Mouse (Mus musculus): Measurements from ENCODE around the gene Fam136a. TPM values are rescaled to one million over a fixed set of nuclear protein-coding genes. Genes with fewer than 3 reads are reported as not detected.
A peak's percentile ranks its signal among the peaks of the same experiment; 100 is the strongest.

Gene Fam136a
- total and polyA plus RNA-seq, 3 experiments: 152 to 339 (median 160) TPM

DNA sequence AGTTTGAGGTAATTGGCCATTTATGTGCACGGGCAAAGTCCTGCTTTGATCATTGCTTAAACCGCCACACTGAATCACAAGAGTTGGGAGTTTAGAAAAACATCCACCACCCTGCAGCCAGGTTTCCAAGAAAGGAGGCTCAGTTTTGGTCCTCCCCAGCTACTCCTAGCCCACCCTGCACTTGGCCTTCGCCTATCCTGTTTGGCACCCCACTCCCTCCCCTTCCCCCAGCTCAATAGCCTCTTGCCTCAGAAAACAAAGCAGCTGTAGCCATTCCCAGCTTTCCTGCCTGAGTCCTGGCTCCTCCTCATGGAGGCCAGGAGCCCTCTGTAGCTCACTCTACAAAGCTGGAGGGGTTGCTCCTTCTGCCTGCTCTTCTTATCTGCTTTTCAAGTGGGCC is 37.1 kb upstream of the Fam136a start:
- dilution Hi-C loops (cut with MboI; ENCODE audit: extremely low pct_ligation_motif_present, extremely low pct_unique_long_range_greater_than_20kb, low sequenced_read_pairs): no loop called here

DNA sequence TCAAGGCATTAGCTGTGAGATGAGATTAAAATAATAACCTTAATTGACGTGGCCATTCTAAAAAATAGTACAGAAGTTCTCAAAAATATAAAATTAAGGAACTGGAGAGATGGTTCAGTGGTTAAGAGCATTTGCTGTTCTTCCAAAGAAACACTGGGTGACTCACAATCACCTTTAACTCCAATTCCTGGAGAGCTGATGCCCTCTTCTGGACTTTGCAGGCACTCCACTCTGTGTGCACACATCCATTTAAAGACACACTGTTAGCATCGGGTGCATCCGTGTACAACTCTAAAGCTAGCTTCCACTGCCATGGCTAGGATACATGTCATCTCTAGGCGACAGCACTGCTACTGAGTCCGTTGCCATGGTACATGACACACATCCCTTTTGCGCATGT is 35.5 kb upstream of the Fam136a start:
- peaks cover 11% of the 10 kb centered on the region for H3K9me3 ChIP-seq (replicated peaks; ENCODE audit: low read length)
- in situ Hi-C loops (cut with MboI; ENCODE audit: low pct_ligation_motif_present, low pct_unique_long_range_greater_than_20kb, low sequenced_read_pairs): no loop called here

More for the DNA sequence above, 37.1 kb upstream of the Fam136a start:
- Histone ChIP-seq H3K27me3 (replicated peaks) (peaks cover 25% of the 10 kb centered on the region), H3K79me2 (replicated peaks; ENCODE audit: control insufficient read depth, extremely low read depth, insufficient read depth, poor library complexity, severe bottlenecking) (no peaks in the 10 kb centered on the region), H3K4me2 (ENCODE audit: insufficient read depth, low read depth, poor library complexity, severe bottlenecking) (no peak overlapping the region), H3K9me3 (replicated peaks; ENCODE audit: low read length) (peaks cover 8% of the 10 kb centered on the region), H3K27ac (ENCODE audit: insufficient read depth, low read depth) (no peak overlapping the region), H3K4me1 (ENCODE audit: control insufficient read depth in 1 of 2, insufficient read depth in 2 of 2) (peaks cover 0 to under 1% of the 10 kb centered on the region in 2 experiments; a peak in 1 of 4 replicates), H3K36me3 (replicated peaks in 1 of 2; ENCODE audit: control insufficient read depth in 1 of 2, insufficient read depth in 1 of 2, low read length in 1 of 2) (no peaks in the 10 kb centered on the region), H3K9ac (ENCODE audit: insufficient read depth, low read depth) (no peak overlapping the region), H3K4me3 (replicated peaks in 1 of 3; ENCODE audit: low read depth in 2 of 3, low read length in 2 of 3, poor library complexity in 1 of 3) (no peak overlapping the region)
- TF ChIP-seq RCOR1 (conservative IDR thresholded peaks at IDR 0.05; ENCODE audit: low read depth, low read length) (no peak), ZC3H11A (IDR thresholded peaks at IDR 0.05; ENCODE audit: low read depth, low read length) (no peak), PAX5 (IDR thresholded peaks at IDR 0.05; ENCODE audit: low read length) (no peak), ZMIZ1 (IDR thresholded peaks at IDR 0.05; ENCODE audit: low read depth, low read length) (no peak), NELFE (IDR thresholded peaks at IDR 0.05; ENCODE audit: low read depth, low read length) (no peak), TBP (conservative IDR thresholded peaks at IDR 0.05; ENCODE audit: low read depth, low read length) (no peak), MYC (IDR thresholded peaks at IDR 0.05; ENCODE audit: low read depth, low read length) (no peak), CTCF (conservative IDR thresholded peaks at IDR 0.05 in 1 of 2, IDR thresholded peaks at IDR 0.05 in 1 of 2; ENCODE audit: low read depth in 2 of 2, low read length in 2 of 2) (no peak)
- DNase-seq (ENCODE audit: extremely low read depth): no peak
- in situ Hi-C loops (cut with MboI; ENCODE audit: low pct_ligation_motif_present, low pct_unique_long_range_greater_than_20kb, low sequenced_read_pairs): no loop called here

More for the DNA sequence above, 35.5 kb upstream of the Fam136a start:
- Histone ChIP-seq H3K79me2 (replicated peaks; ENCODE audit: control insufficient read depth, extremely low read depth, insufficient read depth, poor library complexity, severe bottlenecking) (no peaks in the 10 kb centered on the region), H3K4me3 (replicated peaks in 1 of 3; ENCODE audit: low read depth in 2 of 3, low read length in 2 of 3, poor library complexity in 1 of 3) (no peak overlapping the region), H3K27me3 (replicated peaks) (peaks cover 28% of the 10 kb centered on the region), H3K9ac (ENCODE audit: insufficient read depth, low read depth) (no peak overlapping the region), H3K27ac (ENCODE audit: insufficient read depth, low read depth) (no peak overlapping the region), H3K36me3 (replicated peaks in 1 of 2; ENCODE audit: control insufficient read depth in 1 of 2, insufficient read depth in 1 of 2, low read length in 1 of 2) (no peaks in the 10 kb centered on the region), H3K4me1 (ENCODE audit: control insufficient read depth in 1 of 2, insufficient read depth in 2 of 2) (no peaks in the 10 kb centered on the region), H3K4me2 (ENCODE audit: insufficient read depth, low read depth, poor library complexity, severe bottlenecking) (no peak overlapping the region)
- dilution Hi-C loops (cut with MboI; ENCODE audit: extremely low pct_ligation_motif_present, extremely low pct_unique_long_range_greater_than_20kb, low sequenced_read_pairs): no loop called here
- no peak for DNase-seq (ENCODE audit: extremely low read depth)
- TF ChIP-seq ZNF384 (IDR thresholded peaks at IDR 0.05; ENCODE audit: low read depth, low read length) (no peak), ELF1 (IDR thresholded peaks at IDR 0.05; ENCODE audit: low read depth, low read length) (no peak), ETS1 (conservative IDR thresholded peaks at IDR 0.05; ENCODE audit: low read depth, low read length) (no peak), USF1 (IDR thresholded peaks at IDR 0.05; ENCODE audit: low read depth, low read length) (no peak), E2F4 (IDR thresholded peaks at IDR 0.05; ENCODE audit: insufficient replicate concordance, low read depth, low read length) (no peak), USF2 (conservative IDR thresholded peaks at IDR 0.05; ENCODE audit: low read depth, low read length) (no peak), MAZ (IDR thresholded peaks at IDR 0.05; ENCODE audit: low read depth, low read length) (no peak), RAD21 (IDR thresholded peaks at IDR 0.05; ENCODE audit: low read depth, low read length) (peak; percentile 19), JUND (conservative IDR thresholded peaks at IDR 0.05; ENCODE audit: low read depth, low read length) (no peak), CTCF (conservative IDR thresholded peaks at IDR 0.05 in 1 of 2, IDR thresholded peaks at IDR 0.05 in 1 of 2; ENCODE audit: low read depth in 2 of 2, low read length in 2 of 2) (peak in 1 of 2 experiments; percentile 30; a peak in 2 of 4 replicates), MEF2A (IDR thresholded peaks at IDR 0.05; ENCODE audit: borderline replicate concordance, low read depth, low read length) (no peak), PAX5 (IDR thresholded peaks at IDR 0.05; ENCODE audit: low read length) (no peak), POLR2AphosphoS2 (IDR thresholded peaks at IDR 0.05; ENCODE audit: low read depth, low read length) (no peak), ZKSCAN1 (IDR thresholded peaks at IDR 0.05; ENCODE audit: borderline replicate concordance, low read depth, low read length) (no peak), NRF1 (IDR thresholded peaks at IDR 0.05; ENCODE audit: low read depth, low read length) (no peak), CHD1 (IDR thresholded peaks at IDR 0.05; ENCODE audit: low read depth, low read length) (no peak)

Measured in CH12.LX (cell line).